Mouse (Mus musculus) left cerebral cortex, adult 8-10 months (tissue): ENCODE measurements around the gene Slc15a1. TPM values are rescaled to one million over a fixed set of nuclear protein-coding genes. Genes with fewer than 3 reads are reported as not detected.
"Not testable (repeated sequence)": the region's sequence is repeated elsewhere in the genome, so short reads cannot be mapped to it uniquely, and the experiment has no call there.

Source experiments
- DNase-seq, 2 experiments: peaks; one replicate each; pipeline ENCODE4 v3.0.0; 2022; ENCODE audit warnings: low spot score in 2 of 2
- total RNA-seq, 4 experiments: library from RNA; stranded (reverse); gene quantifications; 2 replicates each; pipeline ENCODE4 v1.2.4; 2022

Slc15a1 gene
- total RNA-seq, 4 experiments from 2014 or later, result not detected

DNA sequence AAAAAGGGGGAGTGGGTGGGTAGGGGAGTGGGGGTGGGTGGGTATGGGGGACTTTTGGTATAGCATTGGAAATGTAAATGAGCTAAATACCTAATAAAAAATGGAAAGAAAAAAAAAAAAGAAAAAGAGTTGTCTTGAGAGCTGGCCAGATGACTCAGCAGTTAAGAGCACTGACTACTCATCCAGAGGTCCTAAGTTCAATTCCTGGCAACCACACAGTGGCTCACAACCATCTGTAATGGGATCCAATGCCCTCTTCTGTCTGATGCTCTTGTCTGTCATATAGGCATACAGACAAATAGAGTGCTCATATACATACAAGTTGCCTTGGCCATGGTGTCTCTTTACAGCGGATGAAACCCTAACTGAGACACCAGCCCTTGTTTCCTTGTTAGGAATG lies 91.3 kb downstream of the Slc15a1 start:
- DNase-seq, result not testable (repeated sequence)

Other genes with a start within 250 kb of the Slc15a1 start
- 10 to 100 TPM; 62.3 to 71.6 (median 64.9) TPM for gene Stk24, start 125.2 kb downstream of the Slc15a1 start, total RNA-seq